Mouse (Mus musculus) limb, embryonic 11.5 days (tissue): ENCODE measurements around the gene Rbpjl. TPM values are rescaled to one million over a fixed set of nuclear protein-coding genes. Genes with fewer than 3 reads are reported as not detected.
A peak's percentile ranks its signal among the peaks of the same experiment; 100 is the strongest.

Source experiments
- ATAC-seq: fragments of 200-750 bp; cut with Nextera tagmentation; 2 replicates; pipeline ENCODE4 v1.8.0; 2017; ENCODE audit warnings: low read depth; ENCODE audit not compliant: insufficient number of reproducible peaks, low FRiP score, low TSS enrichment
- DNase-seq: peaks from one replicate; pipeline ENCODE4 v3.0.0-alpha.2; 2015; ENCODE audit warnings: low spot score
- H3K27ac ChIP-seq: fragments of 300-500 bp; sonication (generic); replicated peaks from 2 replicates; pipeline ENCODE4 v1.5.1; 2014; ENCODE audit warnings: low read depth, mild to moderate bottlenecking, low read length
- H3K27me3 ChIP-seq: fragments of 300-500 bp; sonication (generic); 2 replicates; pipeline ENCODE4 v1.6.1; 2014; ENCODE audit warnings: mild to moderate bottlenecking, low read length, mixed read lengths; ENCODE audit not compliant: control insufficient read depth, insufficient read depth
- H3K36me3 ChIP-seq: fragments of 300-500 bp; sonication (generic); 2 replicates; pipeline ENCODE4 v1.6.1; 2014; ENCODE audit warnings: mild to moderate bottlenecking, low read length, moderate library complexity, mixed read lengths; ENCODE audit not compliant: control insufficient read depth, insufficient read depth
- H3K4me1 ChIP-seq: fragments of 300-500 bp; sonication (generic); 2 replicates; pipeline ENCODE4 v1.6.1; 2014; ENCODE audit warnings: low read length, mixed read lengths; ENCODE audit not compliant: control insufficient read depth, insufficient read depth
- H3K4me2 ChIP-seq: fragments of 300-500 bp; sonication (generic); 2 replicates; pipeline ENCODE4 v1.6.1; 2014; ENCODE audit warnings: low read depth, mild to moderate bottlenecking, moderate library complexity; ENCODE audit not compliant: severe bottlenecking
- H3K4me3 ChIP-seq: fragments of 300-500 bp; sonication (generic); 2 replicates; pipeline ENCODE4 v1.5.1; 2014; ENCODE audit warnings: low read depth, low read length
- H3K9ac ChIP-seq: fragments of 300-500 bp; sonication (generic); 2 replicates; pipeline ENCODE4 v1.6.1; 2014; ENCODE audit warnings: mild to moderate bottlenecking, low read length
- H3K9me3 ChIP-seq: fragments of 300-500 bp; sonication (generic); 2 replicates; pipeline ENCODE4 v1.6.1; 2016; ENCODE audit warnings: low read length; ENCODE audit not compliant: control insufficient read depth
- WGBS: fragments of 180-500 bp; shearing (Covaris S2); extraction: QIAGEN DNeasy Blood & Tissue Kit; methylation state at CpG from one replicate; pipeline ENCODE4 v1.1.7; 2014; 5-methylcytosine and 5-hydroxymethylcytosine counted together
- polyA plus RNA-seq: library from polyadenylated mRNA; unstranded; fragments of >200 nt; fragmentation: Nextera tagmentation; extraction: Ambion mirVana; gene quantifications from 2 replicates; pipeline ENCODE4 v1.2.1, GENCODE M21; 2014

The Rbpjl gene
- polyA plus RNA-seq, 1 experiment from 2014 or later, result 0.04 TPM

GRCm38 (mm10) chr2:164426952-164427351, 24.0 kb downstream of the Rbpjl start:
- no peak overlapping the region for H3K27ac ChIP-seq
- DNase-seq (no peak), ATAC-seq (no peak)
- H3K9me3 ChIP-seq, result no peaks in the 10 kb centered on the region
- no peak overlapping the region for H3K9ac ChIP-seq
- no peaks in the 10 kb centered on the region for H3K27me3 ChIP-seq
- WGBS, result 79% methylated on average over 5 of the region's 5 CpGs
- H3K4me2 ChIP-seq, result no peak overlapping the region
- H3K4me3 ChIP-seq, result no peak overlapping the region
- peaks cover 15% of the 10 kb centered on the region; the same call in 1 of the 2 replicates for H3K4me1 ChIP-seq
- H3K36me3 ChIP-seq, result no peaks in the 10 kb centered on the region

- Histone ChIP-seq H3K9ac (no peak overlapping the region), H3K27ac (no peak overlapping the region), H3K27me3 (no peaks in the 10 kb centered on the region), H3K4me3 (no peak overlapping the region), H3K4me1 (peaks cover 25% of the 10 kb centered on the region), H3K4me2 (no peak overlapping the region), H3K36me3 (no peaks in the 10 kb centered on the region), H3K9me3 (no peaks in the 10 kb centered on the region)
- ATAC-seq (no peak), DNase-seq (no peak)
- 22% methylated on average over 5 of the region's 5 CpGs for WGBS
These were observed 25.5 kb downstream of the Rbpjl start for GRCm38 (mm10) chr2:164428451-164428850.

- DNase-seq (no peak), ATAC-seq (no peak)
- Histone ChIP-seq H3K36me3 (no peaks in the 10 kb centered on the region), H3K4me1 (peaks cover 25% of the 10 kb centered on the region), H3K4me3 (no peak overlapping the region), H3K9ac (no peak overlapping the region), H3K4me2 (no peak overlapping the region), H3K9me3 (no peaks in the 10 kb centered on the region), H3K27ac (no peak overlapping the region), H3K27me3 (no peaks in the 10 kb centered on the region)
- 38% methylated on average over 15 of the region's 15 CpGs for WGBS
These were observed 27.1 kb downstream of the Rbpjl start for GRCm38 (mm10) chr2:164429881-164430615.

GRCm38 (mm10) chr2:164430697-164431096, 27.8 kb downstream of the Rbpjl start:
- no peaks in the 10 kb centered on the region for H3K9me3 ChIP-seq
- WGBS, result 11% methylated on average over 7 of the region's 7 CpGs
- no peak overlapping the region for H3K4me3 ChIP-seq
- H3K27me3 ChIP-seq, result no peaks in the 10 kb centered on the region
- no peak for DNase-seq
- peaks cover 27% of the 10 kb centered on the region for H3K4me1 ChIP-seq
- no peak overlapping the region for H3K4me2 ChIP-seq
- no peaks in the 10 kb centered on the region for H3K36me3 ChIP-seq
- no peak overlapping the region for H3K9ac ChIP-seq
- no peak overlapping the region for H3K27ac ChIP-seq
- no peak for ATAC-seq

GRCm38 (mm10) chr2:164431676-164432465, 28.9 kb downstream of the Rbpjl start:
- WGBS, result 68% methylated on average over 9 of the region's 9 CpGs
- DNase-seq (no peak), ATAC-seq (no peak)

GRCm38 (mm10) chr2:164432541-164433191, 29.7 kb downstream of the Rbpjl start:
- Histone ChIP-seq H3K9ac (no peak overlapping the region), H3K27me3 (no peaks in the 10 kb centered on the region), H3K4me1 (peaks cover 35% of the 10 kb centered on the region), H3K9me3 (no peaks in the 10 kb centered on the region), H3K36me3 (no peaks in the 10 kb centered on the region), H3K27ac (no peak overlapping the region; the same call in 1 of the 2 replicates), H3K4me2 (peak overlapping the region; percentile 12; the same call in 1 of the 2 replicates), H3K4me3 (no peak overlapping the region)
- ATAC-seq (no peak), DNase-seq (no peak)
- 34% methylated on average over 22 of the region's 22 CpGs for WGBS

More at GRCm38 (mm10) chr2:164431676-164432465, 28.9 kb downstream of the Rbpjl start:
- no peak overlapping the region for H3K4me2 ChIP-seq
- no peaks in the 10 kb centered on the region for H3K27me3 ChIP-seq
- no peaks in the 10 kb centered on the region for H3K36me3 ChIP-seq
- no peak overlapping the region for H3K27ac ChIP-seq
- H3K4me1 ChIP-seq, result peaks cover 31% of the 10 kb centered on the region
- H3K9me3 ChIP-seq, result no peaks in the 10 kb centered on the region
- no peak overlapping the region for H3K4me3 ChIP-seq
- H3K9ac ChIP-seq, result no peak overlapping the region

GRCm38 (mm10) chr2:164433278-164433895, 30.4 kb downstream of the Rbpjl start:
- H3K9ac ChIP-seq, result no peak overlapping the region
- H3K4me2 ChIP-seq, result peak overlapping the region; percentile 12; the same call in 1 of the 2 replicates
- H3K9me3 ChIP-seq, result no peaks in the 10 kb centered on the region
- no peaks in the 10 kb centered on the region for H3K27me3 ChIP-seq
- DNase-seq (no peak), ATAC-seq (no peak)
- H3K27ac ChIP-seq, result no peak overlapping the region
- WGBS, result 77% methylated on average over 9 of the region's 9 CpGs
- H3K4me1 ChIP-seq, result peaks cover 35% of the 10 kb centered on the region
- H3K36me3 ChIP-seq, result no peaks in the 10 kb centered on the region
- no peak overlapping the region for H3K4me3 ChIP-seq

GRCm38 (mm10) chr2:164434681-164435080, 31.7 kb downstream of the Rbpjl start:
- no peak overlapping the region for H3K4me2 ChIP-seq
- no peak overlapping the region for H3K27ac ChIP-seq
- H3K9me3 ChIP-seq, result no peaks in the 10 kb centered on the region
- no peak for ATAC-seq
- 46% methylated on average over 3 of the region's 3 CpGs for WGBS
- no peak overlapping the region for H3K9ac ChIP-seq
- H3K36me3 ChIP-seq, result no peaks in the 10 kb centered on the region
- H3K4me1 ChIP-seq, result peaks cover 35% of the 10 kb centered on the region
- no peak overlapping the region for H3K4me3 ChIP-seq
- no peak for DNase-seq
- no peaks in the 10 kb centered on the region for H3K27me3 ChIP-seq
